Mouse (Mus musculus): Measurements from ENCODE around the gene Tmem63a.

GRCm38 (mm10) chr1:180990671-180991070 lies 48.5 kb downstream of the Tmem63a start:
- TF ChIP-seq MAFK (IDR thresholded peaks at IDR 0.05; ENCODE audit: insufficient read depth, low read depth, low read length) (no peak), HCFC1 (IDR thresholded peaks at IDR 0.05; ENCODE audit: borderline replicate concordance, insufficient read depth, low read length) (no peak)

All from ES-E14 (cell line).